Mouse (Mus musculus): Measurements from ENCODE around the gene Zbtb7b.

DNA sequence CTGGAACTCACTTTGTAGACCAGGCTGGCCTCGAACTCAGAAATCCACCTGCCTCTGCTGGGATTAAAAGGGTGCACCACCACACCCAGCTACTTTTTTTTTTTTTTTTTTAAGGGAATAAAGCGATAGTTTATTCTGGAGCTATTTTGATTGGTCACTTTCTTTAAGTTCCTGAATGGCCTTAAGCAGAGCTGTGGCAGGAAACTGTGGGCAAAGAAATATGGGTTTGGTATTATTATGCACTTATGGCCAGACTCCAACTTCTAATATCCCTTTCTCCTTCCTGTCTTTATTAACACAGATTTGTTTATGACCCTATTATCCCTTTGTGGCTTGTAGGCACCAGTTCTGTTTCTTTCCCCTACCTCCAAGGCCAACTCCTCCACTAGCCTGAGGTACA lies 25.8 kb upstream of the Zbtb7b start:
- TF ChIP-seq CTCF (conservative IDR thresholded peaks at IDR 0.05; ENCODE audit: insufficient read depth, insufficient read length, low read depth, low read length) (no peak), POLR2A (IDR thresholded peaks at IDR 0.05; ENCODE audit: low read depth, low read length) (no peak)
